Mouse (Mus musculus) liver, adult (tissue): ENCODE data around the gene Mfrp.

Experiments used
- GATA4 ChIP-seq: IDR thresholded peaks from 2 replicates; pipeline ENCODE4 v1.6.1; 2014; ENCODE audit warnings: mild to moderate bottlenecking, low read length; ENCODE audit not compliant: insufficient replicate concordance

Gene Mfrp

GRCm38 (mm10) chr9:44109360-44110095 lies 8.0 kb downstream of the Mfrp start:
- no peak for TF ChIP-seq GATA4

- TF ChIP-seq GATA4: no peak
Observed at GRCm38 (mm10) chr9:44113105-44113789, 11.7 kb downstream of the Mfrp start, which contains the start of the genes Gm49380 and Rnf26. TSS of gene Gm49380 (minus strand) at chr9:44113500. TSS of gene Rnf26 (minus strand) at chr9:44113517.

- no peak for TF ChIP-seq GATA4
Observed at GRCm38 (mm10) chr9:44114453-44114852, 12.9 kb downstream of the Mfrp start.

GRCm38 (mm10) chr9:44115599-44115998 lies 14.1 kb downstream of the Mfrp start:
- no peak for TF ChIP-seq GATA4

- no peak for TF ChIP-seq GATA4
Observed at GRCm38 (mm10) chr9:44116182-44116581, 14.7 kb downstream of the Mfrp start.

GRCm38 (mm10) chr9:44119011-44119410 lies 17.5 kb downstream of the Mfrp start:
- TF ChIP-seq GATA4: no peak

GRCm38 (mm10) chr9:44119948-44120465 lies 18.5 kb downstream of the Mfrp start:
- TF ChIP-seq GATA4: no peak

GRCm38 (mm10) chr9:44124317-44124716 lies 22.8 kb downstream of the Mfrp start:
- no peak for TF ChIP-seq GATA4

GRCm38 (mm10) chr9:44125026-44125425 lies 23.5 kb downstream of the Mfrp start:
- no peak for TF ChIP-seq GATA4

- no peak for TF ChIP-seq GATA4
Observed at GRCm38 (mm10) chr9:44125546-44126428, 24.3 kb downstream of the Mfrp start.

- no peak for TF ChIP-seq GATA4
Observed at GRCm38 (mm10) chr9:44126746-44127145, 25.2 kb downstream of the Mfrp start.

GRCm38 (mm10) chr9:44127351-44127801 lies 25.8 kb downstream of the Mfrp start:
- peak; percentile 34; the same call in 1 of the 2 replicates for TF ChIP-seq GATA4

GRCm38 (mm10) chr9:44129633-44130032 lies 28.1 kb downstream of the Mfrp start:
- TF ChIP-seq GATA4: no peak

- TF ChIP-seq GATA4: peak; percentile 26; the same call in 1 of the 2 replicates
Observed at GRCm38 (mm10) chr9:44130034-44130433, 28.5 kb downstream of the Mfrp start.
